Mouse (Mus musculus) retina, embryonic 14.5 days (tissue): ENCODE results near the gene Ncan.
"Not testable (repeated sequence)": the region's sequence is repeated elsewhere in the genome, so short reads cannot be mapped to it uniquely, and the experiment has no call there.

ENCODE experiments used
- DNase-seq: peaks from one replicate; pipeline ENCODE4 v3.0.0-alpha.2; 2015; ENCODE audit warnings: low spot score

Ncan gene

DNA sequence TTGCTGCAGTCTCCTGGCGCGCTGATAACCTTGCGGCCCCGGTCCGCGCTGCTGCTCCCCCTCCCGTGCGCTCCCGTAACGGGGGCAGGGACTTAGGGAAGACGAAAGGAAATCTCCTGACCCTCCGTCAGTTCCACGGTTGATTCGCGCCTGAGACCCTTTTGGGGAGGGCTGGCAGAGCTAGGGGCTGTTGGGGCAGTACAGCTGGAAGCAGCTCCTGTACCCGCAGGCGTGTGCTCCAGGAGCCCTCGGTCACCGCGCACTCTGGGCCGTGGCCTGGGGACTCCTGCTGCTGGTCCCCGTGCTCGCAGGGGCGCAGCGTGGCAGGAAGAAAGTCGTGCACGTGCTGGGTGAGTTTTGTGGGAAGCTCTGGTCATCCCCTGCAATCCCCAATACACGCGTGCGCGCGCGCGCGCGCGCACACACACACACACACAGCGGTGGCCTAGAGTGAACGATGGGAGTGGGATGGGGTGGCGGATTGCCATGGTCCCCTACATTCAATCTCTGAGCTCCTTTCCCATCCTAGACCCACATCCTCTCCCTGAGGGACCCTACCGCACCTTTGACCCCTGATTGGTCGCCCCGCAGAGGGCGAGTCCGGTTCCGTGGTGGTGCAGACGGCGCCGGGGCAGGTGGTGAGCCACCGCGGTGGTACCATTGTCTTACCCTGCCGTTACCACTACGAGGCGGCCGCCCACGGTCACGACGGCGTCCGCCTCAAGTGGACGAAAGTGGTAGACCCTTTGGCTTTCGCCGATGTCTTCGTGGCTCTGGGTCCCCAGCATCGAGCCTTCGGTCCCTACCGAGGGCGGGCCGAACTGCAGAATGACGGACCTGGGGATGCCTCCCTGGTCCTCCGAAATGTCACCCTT lies 36.2 kb downstream of the Ncan start:
- DNase-seq, result peak; percentile 52

DNA sequence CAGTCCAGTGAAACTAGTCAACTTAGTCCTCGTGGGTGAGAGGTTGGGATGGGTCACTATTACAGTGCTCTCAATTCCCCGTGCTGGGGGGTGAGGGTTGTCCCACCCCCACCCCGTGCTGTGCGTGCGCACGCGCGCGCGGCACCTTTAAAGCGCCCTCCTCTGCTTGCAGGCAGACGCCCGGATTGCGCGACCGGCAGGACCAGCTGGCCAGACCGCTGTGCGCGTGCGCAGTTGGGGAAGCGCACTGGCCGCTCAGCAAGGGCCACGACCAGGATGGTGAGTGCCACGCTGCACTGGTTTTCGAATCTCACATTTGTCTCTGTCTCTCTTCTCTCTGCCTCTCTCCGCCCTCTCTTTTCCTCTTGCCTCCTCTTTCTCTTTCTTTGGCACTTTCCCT lies 37.4 kb downstream of the Ncan start, which contains the start of gene Hapln4:
Hapln4 (plus strand) TSS at position 173 of the 400 bp plus-strand sequence.
- DNase-seq, result peak; percentile 71

DNA sequence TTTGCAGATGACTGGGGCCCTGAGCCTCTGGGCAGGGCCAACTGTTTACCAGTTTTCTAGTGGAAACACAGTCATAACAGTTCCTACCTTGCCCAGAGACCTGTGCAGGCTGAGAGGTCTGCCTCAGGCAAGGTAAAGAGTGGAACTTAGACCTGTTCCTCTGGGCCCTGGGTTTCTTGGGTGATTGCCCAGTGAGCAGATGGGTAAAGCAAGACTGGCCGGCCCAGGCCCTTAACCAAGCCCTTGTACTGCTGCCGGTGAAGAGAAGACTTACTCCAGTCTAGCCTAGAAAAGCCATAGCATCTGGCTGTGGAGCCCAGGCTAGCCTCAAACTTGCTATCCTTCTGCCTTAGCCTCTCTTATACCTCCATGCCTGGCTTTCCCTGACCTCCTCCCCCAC lies 38.7 kb downstream of the Ncan start:
- no peak for DNase-seq

DNA sequence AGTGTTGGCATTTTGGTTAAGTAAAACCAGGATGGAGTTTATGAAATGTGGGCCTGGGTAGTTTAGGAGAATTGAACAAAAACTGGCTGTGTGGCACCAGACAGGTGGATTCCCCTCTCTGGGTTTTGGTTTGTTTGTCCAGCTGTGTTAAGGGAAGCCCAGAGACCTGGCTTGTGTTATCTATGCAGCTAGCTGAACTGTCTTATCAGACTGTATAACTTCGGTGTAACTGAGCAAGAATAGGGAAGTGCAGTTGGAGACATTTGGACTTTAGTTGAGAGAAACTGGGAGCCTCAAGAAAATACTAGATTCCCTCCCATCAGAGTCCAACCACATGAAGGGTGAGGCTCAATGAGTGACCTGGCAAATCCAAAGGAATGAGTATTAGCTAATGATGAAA lies 47.0 kb downstream of the Ncan start:
- DNase-seq, result no peak

DNA sequence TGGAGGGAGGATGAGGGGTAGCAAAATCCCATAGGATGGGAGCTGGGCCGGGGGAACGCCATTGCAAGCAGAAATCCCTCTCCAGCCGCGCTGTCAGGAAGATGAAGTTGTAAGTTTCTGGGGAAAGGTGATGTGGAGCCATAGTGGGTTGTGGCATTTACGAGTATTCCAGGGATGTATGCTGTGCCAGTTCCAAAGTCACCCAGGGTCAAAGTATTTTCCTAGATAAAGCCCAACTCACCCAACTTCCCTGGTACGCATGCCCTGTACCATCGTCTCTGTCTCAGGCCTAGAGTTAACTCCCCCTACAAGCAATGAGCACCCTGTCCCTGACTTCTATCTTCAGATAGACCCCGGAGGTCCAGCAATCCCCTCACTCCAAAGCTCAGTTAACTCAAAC lies 47.6 kb downstream of the Ncan start:
- no peak for DNase-seq

DNA sequence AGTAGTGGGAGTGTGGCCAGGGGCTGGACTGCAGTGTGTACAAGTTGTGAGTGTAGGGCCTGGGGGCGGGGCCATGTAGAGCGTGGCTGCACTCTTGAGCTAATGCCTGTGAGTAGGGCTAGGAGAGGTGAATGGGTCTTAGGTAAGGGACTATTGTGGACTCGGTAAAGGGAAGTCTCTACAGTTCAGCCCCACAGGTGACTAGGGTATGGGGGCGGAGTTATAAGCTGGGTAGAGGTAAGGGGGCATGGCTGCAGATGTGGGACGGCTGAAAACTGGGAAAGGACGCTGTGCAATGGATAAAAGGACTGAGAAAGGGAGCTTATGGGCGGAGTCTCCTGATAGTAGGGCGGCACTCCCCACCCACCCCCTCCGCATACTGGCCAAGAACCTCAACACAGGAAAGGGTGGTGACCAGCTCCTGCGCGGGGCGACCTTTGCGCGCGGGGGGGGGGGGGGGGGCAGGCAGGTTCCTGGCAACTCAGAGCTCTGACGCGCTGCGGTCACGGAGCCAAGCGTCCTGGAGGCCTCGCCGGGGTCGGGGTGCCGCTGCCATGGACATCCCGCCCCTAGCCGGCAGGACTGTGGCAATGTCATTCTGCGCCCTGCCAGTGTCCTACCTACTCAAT lies 48.1 kb downstream of the Ncan start, which contains the start of gene Tm6sf2:
Tm6sf2 (plus strand) TSS at position 484 of the 629 bp plus-strand sequence.
- peak; percentile 25 for DNase-seq

DNA sequence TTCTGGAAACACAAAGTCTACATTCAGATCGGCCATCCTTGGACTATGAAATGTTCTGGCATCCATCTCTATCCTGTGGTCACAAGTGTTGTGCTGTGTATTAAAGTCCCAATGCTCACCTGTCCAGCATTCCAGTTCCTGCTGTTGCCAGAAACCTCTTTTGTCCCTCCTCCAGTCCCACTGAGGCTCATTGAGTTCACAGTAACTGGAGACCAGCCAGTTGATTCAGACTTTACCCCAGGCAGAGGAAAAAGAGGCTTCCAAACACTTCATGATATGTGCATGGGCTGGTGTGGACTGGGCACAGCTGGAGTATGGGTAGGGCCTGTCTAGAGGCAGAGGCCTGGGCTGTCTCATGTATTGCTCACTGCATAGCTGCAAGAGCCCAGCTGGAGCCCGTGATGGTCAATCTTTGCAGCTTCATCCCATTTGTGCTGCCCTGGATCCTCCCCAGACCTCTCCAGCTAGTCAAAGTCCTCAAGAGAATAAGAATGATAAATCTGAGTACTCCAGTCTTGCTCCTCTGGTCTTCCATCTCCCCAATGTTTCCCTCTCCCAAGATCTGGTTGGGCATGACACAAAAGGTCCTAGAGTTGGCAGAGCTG lies 48.7 kb downstream of the Ncan start:
- DNase-seq, result no peak

DNA sequence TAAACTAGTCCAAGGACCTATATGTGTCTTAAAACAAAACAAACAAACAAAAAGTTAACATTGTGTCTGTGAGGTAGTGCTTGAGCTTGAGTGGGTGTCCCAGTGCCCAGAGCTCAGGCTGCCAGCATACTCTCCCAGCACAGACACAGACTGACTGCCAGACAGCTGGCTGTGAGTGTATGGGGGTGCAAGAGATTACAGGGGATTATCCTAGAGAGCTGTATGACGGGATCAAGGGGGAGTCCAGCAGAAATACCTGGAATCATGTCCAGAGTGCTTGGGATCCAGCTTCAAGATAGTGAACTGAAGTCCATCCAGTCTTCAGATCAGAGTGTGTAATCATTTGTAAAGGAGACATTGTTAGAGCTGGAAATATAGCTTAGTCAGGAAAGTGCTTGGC lies 63.0 kb downstream of the Ncan start:
- no peak for DNase-seq

DNA sequence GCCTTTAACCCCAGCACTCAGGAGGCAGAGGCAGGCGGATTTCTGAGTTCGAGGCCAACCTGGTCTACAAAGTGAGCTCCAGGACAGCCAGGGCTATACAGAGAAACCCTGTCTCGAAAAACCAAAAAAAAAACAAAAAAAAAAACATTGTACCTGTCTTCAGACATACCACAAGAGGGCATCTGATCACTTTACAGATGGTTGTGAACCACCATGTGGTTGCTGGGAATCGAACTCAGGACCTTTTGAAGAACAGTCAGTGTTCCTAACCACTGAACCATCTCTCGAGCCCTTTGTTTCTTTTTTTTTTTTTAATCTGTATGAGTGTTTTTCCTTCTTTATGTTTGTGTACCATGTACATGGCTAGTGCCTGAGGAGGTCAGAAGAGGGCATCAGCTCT lies 70.2 kb downstream of the Ncan start:
- not testable (repeated sequence) for DNase-seq

DNA sequence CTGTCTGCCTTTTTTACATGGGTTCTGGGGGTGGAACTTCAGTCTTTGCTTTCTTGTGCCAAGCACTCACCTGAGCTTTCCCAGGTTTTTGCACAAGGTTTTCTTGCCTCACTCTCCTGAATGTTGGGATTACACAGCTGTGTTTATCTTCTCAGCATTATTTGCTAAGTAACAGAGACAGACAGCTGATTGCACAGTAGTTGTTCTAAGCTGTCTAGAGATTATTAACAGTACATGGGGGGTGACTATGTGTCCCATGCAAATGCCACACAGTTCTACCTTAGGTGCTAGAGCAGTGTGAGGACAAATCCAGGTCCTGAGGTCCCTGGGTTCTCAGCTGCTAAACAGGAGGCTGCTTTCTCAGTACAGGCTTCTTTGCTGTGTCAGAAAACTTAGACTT lies 71.0 kb downstream of the Ncan start:
- DNase-seq, result no peak

DNA sequence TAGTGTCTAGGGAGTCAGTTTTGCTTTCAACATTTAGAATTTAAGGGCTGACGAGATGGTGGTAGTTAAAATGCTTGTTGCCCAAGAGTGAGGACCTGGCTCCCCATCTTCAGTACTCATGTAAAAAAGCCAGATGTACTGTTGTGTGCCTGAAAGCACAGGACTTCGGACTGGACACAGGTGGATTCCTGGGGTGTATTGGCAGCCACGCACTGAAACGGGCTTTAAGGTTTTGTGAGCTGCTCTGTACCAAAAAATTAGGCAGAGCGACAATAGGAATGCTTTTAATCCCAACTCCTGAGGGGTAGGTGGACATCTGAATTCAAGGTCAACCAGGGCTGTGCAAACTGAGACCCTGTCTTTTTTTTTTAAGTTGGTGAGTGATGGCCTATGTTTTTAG lies 76.7 kb downstream of the Ncan start:
- no peak for DNase-seq
